Mouse (Mus musculus) embryonic fibroblast, embryonic 13.5 days (primary cell): Measurements from ENCODE around the gene Aim2.

ENCODE experiments used
- CTCF ChIP-seq: IDR thresholded peaks from 2 replicates; pipeline ENCODE4 v1.5.1; 2011; ENCODE audit warnings: mild to moderate bottlenecking, control low read depth, low read length, moderate library complexity, borderline replicate concordance; ENCODE audit not compliant: insufficient read depth
- POLR2A ChIP-seq: IDR thresholded peaks from 2 replicates; pipeline ENCODE4 v1.6.1; 2011; ENCODE audit warnings: low read depth, mild to moderate bottlenecking, control low read depth, low read length, moderate library complexity

DNA sequence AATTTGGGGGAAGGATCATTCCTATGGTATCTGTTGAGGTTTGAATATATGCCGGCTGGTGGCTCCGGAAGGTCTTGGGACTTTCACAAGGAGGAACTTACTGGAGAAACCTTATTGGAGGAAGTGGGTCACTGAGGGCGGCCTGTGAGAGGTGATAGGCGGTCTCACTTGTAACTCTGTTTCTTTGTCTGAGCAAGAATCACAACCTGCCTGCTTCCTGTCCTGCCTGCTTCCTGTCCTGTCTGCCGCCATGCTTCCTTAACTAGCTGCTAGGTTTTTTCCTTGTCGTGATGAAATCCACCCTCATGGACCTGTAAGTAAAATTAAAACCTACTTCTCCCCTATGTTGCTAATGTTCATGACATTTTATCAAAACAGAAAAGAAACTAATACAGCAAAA, 69.7 kb downstream of the Aim2 start:
- TF ChIP-seq CTCF (no peak), POLR2A (no peak)
